Mouse (Mus musculus): Measurements from ENCODE around the gene Apool. TPM values are rescaled to one million over a fixed set of nuclear protein-coding genes. Genes with fewer than 3 reads are reported as not detected.

The Apool gene
- polyA plus RNA-seq, 1 experiment from 2014 or later, result 32.4 TPM

GRCm38 (mm10) chrX:112412309-112412708 is 101.2 kb downstream of the Apool start:
- 72% methylated on average over 2 of the region's 2 CpGs for WGBS
- Histone ChIP-seq H3K9ac (replicated peaks) (no peak overlapping the region), H3K9me3 (no peaks in the 10 kb centered on the region), H3K4me1 (replicated peaks) (no peaks in the 10 kb centered on the region), H3K27me3 (no peaks in the 10 kb centered on the region), H3K27ac (no peak overlapping the region), H3K4me2 (replicated peaks) (no peak overlapping the region), H3K4me3 (replicated peaks) (no peak overlapping the region), H3K36me3 (no peaks in the 10 kb centered on the region)
- no peak for ATAC-seq

Other genes with a start within 250 kb of the Apool start
- 0.34 TPM in 1 of 2 replicates, not detected in the other for gene 4933403O08Rik, start 72.3 kb upstream of the Apool start, polyA plus RNA-seq (2015; fragmentation: Nextera tagmentation; extraction: Ambion mirVana)
- gene Satl1, start 95.4 kb downstream of the Apool start, polyA plus RNA-seq (2015; fragmentation: Nextera tagmentation; extraction: Ambion mirVana), result not detected in 2 replicates
- gene 2010106E10Rik, start 183.9 kb downstream of the Apool start, polyA plus RNA-seq (2015; fragmentation: Nextera tagmentation; extraction: Ambion mirVana), result not detected in 2 replicates